Mouse (Mus musculus): ENCODE results near the gene Neu3. TPM values are rescaled to one million over a fixed set of nuclear protein-coding genes. Genes with fewer than 3 reads are reported as not detected.

The Neu3 gene
- polyA plus RNA-seq, 1 experiment = 32.1 TPM

DNA sequence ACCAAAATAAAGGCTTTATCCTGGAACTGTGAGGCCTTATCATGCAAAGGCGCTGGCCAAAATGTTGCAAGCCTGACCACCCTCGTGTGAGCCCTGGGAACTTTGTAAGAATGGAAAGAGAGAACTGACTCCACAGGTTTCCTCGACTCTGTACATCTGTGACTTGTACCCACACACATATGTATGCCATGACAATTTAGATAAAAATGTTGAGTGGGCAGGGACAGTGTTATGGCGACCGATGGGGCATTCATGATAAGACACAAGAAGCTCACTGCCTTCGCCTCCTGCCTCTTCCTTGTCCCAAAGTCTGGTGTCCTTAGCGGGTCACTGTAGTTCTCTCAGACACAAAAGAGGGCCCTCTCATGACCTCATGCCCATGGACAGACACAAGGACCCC lies 29.1 kb downstream of the Neu3 start:
- DNase-seq = no peak
- H3K36me3 ChIP-seq (ENCODE audit: control insufficient read depth, insufficient read depth, low read length) = no peaks in the 10 kb centered on the region
- 88% methylated on average over 7 of the region's 7 CpGs for WGBS
- H3K27me3 ChIP-seq (ENCODE audit: control insufficient read depth, insufficient read depth, low read length) = no peaks in the 10 kb centered on the region
- TF ChIP-seq POLR2A (IDR thresholded peaks at IDR 0.05; ENCODE audit: control insufficient read depth, extremely low read depth, insufficient read depth, low read length, poor library complexity) (no peak), CTCF (IDR thresholded peaks at IDR 0.05; ENCODE audit: borderline replicate concordance, control insufficient read depth, extremely low read depth, insufficient read depth, low read length, poor library complexity) (no peak)
- no peak overlapping the region for H3K27ac ChIP-seq (ENCODE audit: control insufficient read depth, insufficient read depth, low read length)
- peaks cover 22% of the 10 kb centered on the region for H3K4me1 ChIP-seq (replicated peaks; ENCODE audit: control insufficient read depth, insufficient read depth, low read length)
- H3K4me3 ChIP-seq (ENCODE audit: control insufficient read depth, insufficient read depth, low read length) = no peak overlapping the region

DNA sequence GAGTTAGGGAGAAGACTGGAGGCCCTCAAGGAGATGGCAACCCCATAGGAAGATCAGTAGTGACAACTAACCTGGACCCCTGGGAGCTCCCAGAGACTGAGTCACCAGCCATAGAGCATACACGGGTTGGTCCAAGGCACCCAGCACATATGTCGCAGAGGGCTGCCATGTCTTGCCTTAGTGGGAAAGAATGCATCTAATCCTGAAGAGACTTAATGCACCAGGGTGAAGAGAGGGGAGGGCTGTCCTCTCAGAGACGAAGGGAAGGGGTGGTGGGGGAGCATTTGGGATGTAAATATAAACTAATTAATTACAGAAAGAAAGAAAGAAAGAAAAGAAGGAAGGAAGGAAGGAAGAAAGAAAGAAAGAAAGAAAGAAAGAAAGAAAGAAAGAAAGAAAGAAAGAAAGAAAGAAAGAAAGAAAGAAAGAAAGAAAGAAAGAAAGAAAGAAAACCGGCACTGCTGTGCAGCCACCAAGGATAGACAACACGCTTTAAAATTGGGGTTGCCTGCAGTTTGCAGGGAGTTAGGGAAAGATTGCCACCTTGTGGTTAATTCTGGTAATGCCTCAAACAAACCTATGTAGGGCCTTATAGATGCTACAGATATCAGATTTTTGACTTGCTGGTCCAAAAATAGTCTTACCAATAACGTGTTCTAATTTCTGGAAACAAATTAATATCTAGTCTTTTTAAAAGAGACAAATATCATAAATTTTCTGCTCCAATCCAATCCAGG lies 30.1 kb downstream of the Neu3 start:
- WGBS = 37% methylated on average over 6 of the region's 6 CpGs
- no peak overlapping the region for H3K27ac ChIP-seq (ENCODE audit: control insufficient read depth, insufficient read depth, low read length)

DNA sequence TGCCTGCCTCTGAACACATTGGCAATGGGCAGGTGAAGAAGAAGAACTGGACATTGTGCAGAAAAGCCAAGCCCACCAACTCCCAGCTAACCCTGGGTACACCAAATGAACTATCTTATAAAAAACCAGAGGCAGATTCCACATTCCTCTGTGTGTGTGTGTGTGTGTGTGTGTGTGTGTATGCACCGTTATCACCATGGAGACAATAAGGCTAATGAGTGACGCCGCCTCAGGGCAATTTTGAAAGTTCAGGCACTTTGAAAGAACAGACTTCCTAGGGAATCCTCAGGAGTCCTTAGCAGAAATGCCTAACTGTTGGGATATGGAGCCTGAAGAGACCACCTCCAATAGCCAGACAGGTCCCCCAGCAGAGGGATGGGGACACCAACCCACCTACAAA lies 31.0 kb downstream of the Neu3 start:
- Histone ChIP-seq H3K36me3 (ENCODE audit: control insufficient read depth, insufficient read depth, low read length) (no peaks in the 10 kb centered on the region), H3K27ac (ENCODE audit: control insufficient read depth, insufficient read depth, low read length) (no peak overlapping the region), H3K4me3 (ENCODE audit: control insufficient read depth, insufficient read depth, low read length) (no peak overlapping the region), H3K4me1 (replicated peaks; ENCODE audit: control insufficient read depth, insufficient read depth, low read length) (peaks cover 24% of the 10 kb centered on the region), H3K27me3 (ENCODE audit: control insufficient read depth, insufficient read depth, low read length) (no peaks in the 10 kb centered on the region)
- 93% methylated on average over 3 of the region's 3 CpGs for WGBS
- no peak for DNase-seq
- no peak for TF ChIP-seq CTCF (IDR thresholded peaks at IDR 0.05; ENCODE audit: borderline replicate concordance, control insufficient read depth, extremely low read depth, insufficient read depth, low read length, poor library complexity)
- TF ChIP-seq POLR2A (IDR thresholded peaks at IDR 0.05; ENCODE audit: control insufficient read depth, extremely low read depth, insufficient read depth, low read length, poor library complexity) = no peak

More for the DNA sequence above, 30.1 kb downstream of the Neu3 start:
- no peaks in the 10 kb centered on the region for H3K36me3 ChIP-seq (ENCODE audit: control insufficient read depth, insufficient read depth, low read length)
- H3K4me1 ChIP-seq (replicated peaks; ENCODE audit: control insufficient read depth, insufficient read depth, low read length) = peaks cover 24% of the 10 kb centered on the region
- H3K27me3 ChIP-seq (ENCODE audit: control insufficient read depth, insufficient read depth, low read length) = no peaks in the 10 kb centered on the region
- TF ChIP-seq POLR2A (IDR thresholded peaks at IDR 0.05; ENCODE audit: control insufficient read depth, extremely low read depth, insufficient read depth, low read length, poor library complexity) (no peak), CTCF (IDR thresholded peaks at IDR 0.05; ENCODE audit: borderline replicate concordance, control insufficient read depth, extremely low read depth, insufficient read depth, low read length, poor library complexity) (no peak)
- H3K4me3 ChIP-seq (ENCODE audit: control insufficient read depth, insufficient read depth, low read length) = no peak overlapping the region
- DNase-seq = peak; percentile 79

DNA sequence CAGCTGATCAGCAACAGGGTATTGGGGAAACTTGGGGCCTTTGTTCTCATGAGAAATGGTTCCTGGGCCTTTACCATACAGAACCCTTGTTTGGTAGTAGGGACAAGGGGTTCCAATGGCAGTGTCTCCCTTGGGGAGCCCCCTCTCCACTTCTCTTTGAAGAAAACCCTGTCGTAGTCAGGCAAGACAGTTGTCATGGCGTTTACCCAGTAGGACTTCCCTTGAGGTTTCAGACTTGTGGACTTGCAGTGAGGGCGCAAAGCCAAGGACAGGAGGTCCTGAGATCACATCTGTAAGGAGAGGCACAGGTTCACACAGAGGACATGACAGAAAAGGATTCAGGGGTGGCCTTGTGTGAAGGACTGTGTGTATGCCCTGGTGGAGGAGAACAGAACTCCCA lies 31.7 kb downstream of the Neu3 start:
- no peak for DNase-seq
- TF ChIP-seq CTCF (IDR thresholded peaks at IDR 0.05; ENCODE audit: borderline replicate concordance, control insufficient read depth, extremely low read depth, insufficient read depth, low read length, poor library complexity) (no peak), POLR2A (IDR thresholded peaks at IDR 0.05; ENCODE audit: control insufficient read depth, extremely low read depth, insufficient read depth, low read length, poor library complexity) (no peak)
- Histone ChIP-seq H3K36me3 (ENCODE audit: control insufficient read depth, insufficient read depth, low read length) (no peaks in the 10 kb centered on the region), H3K27ac (ENCODE audit: control insufficient read depth, insufficient read depth, low read length) (no peak overlapping the region), H3K27me3 (ENCODE audit: control insufficient read depth, insufficient read depth, low read length) (no peaks in the 10 kb centered on the region), H3K4me1 (replicated peaks; ENCODE audit: control insufficient read depth, insufficient read depth, low read length) (peaks cover 24% of the 10 kb centered on the region), H3K4me3 (ENCODE audit: control insufficient read depth, insufficient read depth, low read length) (no peak overlapping the region)
- 64% methylated on average over 3 of the region's 3 CpGs for WGBS

DNA sequence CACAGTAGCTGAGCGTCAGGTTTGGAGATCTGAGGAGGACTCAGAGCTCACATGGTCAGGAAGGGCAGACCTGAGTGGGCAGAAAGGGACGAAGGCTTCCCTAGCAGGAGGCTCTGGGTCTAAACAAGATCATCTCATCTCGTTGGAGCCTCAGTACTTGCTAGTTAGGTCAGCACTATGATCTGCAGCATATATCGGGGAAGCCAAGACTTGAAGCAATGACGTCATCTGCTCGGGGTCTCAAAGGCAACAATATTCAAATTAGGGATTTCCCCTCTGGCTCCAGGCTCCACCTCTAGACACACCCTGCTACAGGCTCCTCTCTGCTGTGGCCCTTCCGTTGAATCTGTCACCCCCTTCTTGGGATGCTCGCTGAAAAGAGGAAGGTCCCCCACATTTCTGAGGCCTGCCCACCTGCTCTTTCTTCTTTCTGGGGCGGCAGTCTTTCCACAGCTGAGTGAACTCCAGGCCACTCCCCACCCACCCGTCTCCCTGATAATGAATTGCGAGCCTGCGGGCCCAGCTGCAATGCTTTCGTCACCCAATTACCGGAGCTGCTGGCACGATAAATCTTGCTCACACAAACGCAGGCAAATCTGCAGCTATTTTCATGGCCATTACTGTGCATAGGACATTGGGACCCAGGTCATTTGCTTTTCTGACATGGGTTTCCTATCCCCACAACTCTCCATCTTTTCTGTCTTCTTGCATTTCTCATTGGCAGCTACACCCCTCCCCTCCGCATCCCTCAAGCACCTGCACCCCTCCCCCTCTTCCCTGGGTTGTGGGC lies 32.8 kb downstream of the Neu3 start:
- Histone ChIP-seq H3K36me3 (ENCODE audit: control insufficient read depth, insufficient read depth, low read length) (no peaks in the 10 kb centered on the region), H3K27ac (ENCODE audit: control insufficient read depth, insufficient read depth, low read length) (no peak overlapping the region), H3K27me3 (ENCODE audit: control insufficient read depth, insufficient read depth, low read length) (no peaks in the 10 kb centered on the region), H3K4me1 (replicated peaks; ENCODE audit: control insufficient read depth, insufficient read depth, low read length) (peaks cover 24% of the 10 kb centered on the region), H3K4me3 (ENCODE audit: control insufficient read depth, insufficient read depth, low read length) (0 out of 2 replicates have a peak overlapping the region, but pooled peaks have one; percentile 5)
- 10% methylated on average over 17 of the region's 17 CpGs for WGBS
- peak; percentile 58 for DNase-seq
- no peak for TF ChIP-seq POLR2A (IDR thresholded peaks at IDR 0.05; ENCODE audit: control insufficient read depth, extremely low read depth, insufficient read depth, low read length, poor library complexity)
- no peak for TF ChIP-seq CTCF (IDR thresholded peaks at IDR 0.05; ENCODE audit: borderline replicate concordance, control insufficient read depth, extremely low read depth, insufficient read depth, low read length, poor library complexity)

GRCm38 (mm10) chr7:99794096-99794495 lies 34.1 kb downstream of the Neu3 start:
- no peak overlapping the region for H3K27ac ChIP-seq (ENCODE audit: control insufficient read depth, insufficient read depth, low read length)
- TF ChIP-seq POLR2A (IDR thresholded peaks at IDR 0.05; ENCODE audit: control insufficient read depth, extremely low read depth, insufficient read depth, low read length, poor library complexity) (no peak), CTCF (IDR thresholded peaks at IDR 0.05; ENCODE audit: borderline replicate concordance, control insufficient read depth, extremely low read depth, insufficient read depth, low read length, poor library complexity) (no peak)
- H3K27me3 ChIP-seq (ENCODE audit: control insufficient read depth, insufficient read depth, low read length) = no peaks in the 10 kb centered on the region
- 64% methylated on average over 2 of the region's 2 CpGs for WGBS
- no peak overlapping the region for H3K4me3 ChIP-seq (ENCODE audit: control insufficient read depth, insufficient read depth, low read length)
- no peak for DNase-seq
- peaks cover 24% of the 10 kb centered on the region for H3K4me1 ChIP-seq (replicated peaks; ENCODE audit: control insufficient read depth, insufficient read depth, low read length)
- H3K36me3 ChIP-seq (ENCODE audit: control insufficient read depth, insufficient read depth, low read length) = no peaks in the 10 kb centered on the region

Measured in thymus, adult 2 months (tissue).